Mouse (Mus musculus) cerebral cortex, adult 2 months (tissue): ENCODE measurements around the gene Nadk.

Source experiments
- WGBS: fragments of 180-500 bp; shearing (Covaris S2); methylation state at CpG from one replicate; pipeline ENCODE4 v1.1.7; 2018; 5-methylcytosine and 5-hydroxymethylcytosine counted together

Gene Nadk

DNA sequence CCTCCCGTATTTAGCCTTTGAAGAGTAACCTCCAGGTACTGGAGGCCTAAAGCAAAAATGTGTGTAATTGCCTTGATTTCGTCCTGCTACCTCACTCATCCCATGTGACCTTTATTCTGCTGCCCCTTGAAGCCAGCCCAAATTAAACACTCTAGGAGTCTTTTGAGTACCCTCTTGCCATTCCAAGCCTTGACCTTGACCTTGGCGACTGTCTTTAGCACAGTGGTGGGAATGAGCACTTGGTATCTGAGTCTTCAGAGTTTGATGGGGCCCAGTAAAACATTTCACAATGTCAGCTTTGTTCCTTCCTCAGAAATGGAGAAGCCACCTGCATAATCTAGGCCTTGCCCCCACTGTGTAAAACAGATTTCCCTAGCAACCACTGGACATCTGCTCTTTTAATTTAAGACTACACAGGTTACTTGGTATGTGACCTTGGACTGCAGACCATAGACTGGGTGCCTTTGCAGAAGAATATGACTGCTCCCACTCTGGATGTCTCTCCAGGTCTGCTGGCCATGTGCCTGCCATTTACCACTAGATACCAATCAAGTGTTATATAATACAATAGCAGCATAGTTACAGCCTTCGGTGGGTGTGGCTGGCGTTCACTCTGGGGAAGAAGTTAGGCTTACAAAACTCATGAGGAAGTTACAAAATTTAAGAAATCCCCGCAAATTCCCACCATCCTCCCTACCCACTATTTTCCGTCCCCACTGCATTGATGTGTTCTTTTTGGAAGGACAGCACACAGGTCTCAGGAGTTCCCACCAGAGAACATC lies at the start of gene Nadk:
Gene Nadk, plus strand, starts transcription at position 718 of the 782 bp plus-strand sequence.
- 48% methylated on average over 7 of the region's 7 CpGs for WGBS

- 66% methylated on average over 2 of the region's 2 CpGs for WGBS
Observed at GRCm38 (mm10) chr4:155514810-155515209, 47.4 kb upstream of the Nadk start.

DNA sequence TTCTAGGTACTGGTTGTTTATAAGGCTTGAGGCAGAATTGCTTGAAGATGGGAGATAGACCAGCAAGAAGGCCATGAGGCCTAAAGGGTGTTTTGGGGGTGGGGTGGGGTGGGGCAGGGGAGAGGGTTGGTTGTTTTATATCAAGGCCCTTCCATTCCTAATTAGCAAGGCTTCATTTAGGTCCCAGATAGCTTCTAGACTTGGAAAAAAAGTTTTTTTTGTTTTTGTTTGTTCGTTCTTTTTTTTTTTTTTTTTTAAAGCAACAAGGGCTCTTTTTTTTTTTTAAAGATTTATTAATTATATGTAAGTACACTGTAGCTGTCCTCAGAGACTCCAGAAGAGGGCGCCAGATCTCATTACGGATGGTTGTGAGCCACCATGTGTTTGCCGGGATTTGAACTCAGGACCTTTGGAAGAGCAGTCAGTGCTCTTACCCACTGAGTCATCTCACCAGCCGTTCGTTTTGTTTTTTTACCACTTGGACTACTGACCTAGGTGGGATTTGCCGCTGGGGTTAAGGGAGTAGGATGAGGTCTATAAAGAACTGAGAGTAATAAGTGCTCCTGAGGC lies 44.1 kb upstream of the Nadk start:
- WGBS = 85% methylated on average over 7 of the region's 7 CpGs

GRCm38 (mm10) chr4:155522327-155522726 lies 39.9 kb upstream of the Nadk start:
- 66% methylated on average over 7 of the region's 7 CpGs for WGBS

GRCm38 (mm10) chr4:155525751-155526150 lies 36.4 kb upstream of the Nadk start:
- 77% methylated on average over 5 of the region's 5 CpGs for WGBS

- 64% methylated on average over 3 of the region's 3 CpGs for WGBS
Observed at GRCm38 (mm10) chr4:155529294-155529693, 32.9 kb upstream of the Nadk start.

GRCm38 (mm10) chr4:155549993-155550392 lies 12.2 kb upstream of the Nadk start:
- 54% methylated on average over 7 of the region's 7 CpGs for WGBS

DNA sequence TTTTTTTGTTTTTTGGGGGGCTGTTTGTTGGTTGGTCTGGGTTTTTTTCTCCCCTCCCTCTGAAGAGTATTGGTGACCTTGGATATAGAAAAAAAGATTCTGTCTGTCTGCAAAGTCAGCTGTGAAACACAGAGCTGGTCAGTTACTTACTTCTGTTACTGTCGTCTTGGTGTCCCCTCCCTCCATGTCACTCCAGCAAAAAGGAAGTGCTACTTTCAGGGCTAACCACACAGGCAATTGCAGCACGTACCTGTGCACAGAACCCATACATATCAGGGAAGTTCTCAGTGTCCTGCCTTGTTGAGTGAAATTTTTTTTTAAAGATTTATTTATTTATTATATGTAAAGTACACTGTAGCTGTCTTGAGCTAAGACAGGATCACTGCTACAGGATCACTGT lies 11.7 kb upstream of the Nadk start:
- 59% methylated on average over 2 of the region's 2 CpGs for WGBS

DNA sequence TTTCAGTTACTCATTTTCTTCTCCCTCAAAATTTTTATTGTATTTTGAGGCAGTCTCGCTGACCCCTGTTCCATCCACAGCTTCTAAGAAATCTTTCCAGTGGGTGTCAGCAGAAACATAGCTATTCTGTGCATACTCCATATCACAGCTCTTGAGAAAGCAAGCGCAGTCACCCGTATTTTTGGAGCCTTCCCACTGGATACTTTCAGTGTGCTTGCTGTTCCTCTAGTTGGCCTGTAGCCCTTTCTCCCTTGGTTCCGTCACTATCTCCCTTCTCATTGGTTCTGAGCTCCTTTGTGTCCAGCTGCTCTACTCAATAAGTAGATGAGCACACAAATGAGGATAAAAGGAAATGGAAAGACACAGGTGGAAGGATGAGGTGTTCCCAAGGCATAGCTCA lies 11.1 kb upstream of the Nadk start:
- WGBS = 46% methylated on average over 4 of the region's 4 CpGs

DNA sequence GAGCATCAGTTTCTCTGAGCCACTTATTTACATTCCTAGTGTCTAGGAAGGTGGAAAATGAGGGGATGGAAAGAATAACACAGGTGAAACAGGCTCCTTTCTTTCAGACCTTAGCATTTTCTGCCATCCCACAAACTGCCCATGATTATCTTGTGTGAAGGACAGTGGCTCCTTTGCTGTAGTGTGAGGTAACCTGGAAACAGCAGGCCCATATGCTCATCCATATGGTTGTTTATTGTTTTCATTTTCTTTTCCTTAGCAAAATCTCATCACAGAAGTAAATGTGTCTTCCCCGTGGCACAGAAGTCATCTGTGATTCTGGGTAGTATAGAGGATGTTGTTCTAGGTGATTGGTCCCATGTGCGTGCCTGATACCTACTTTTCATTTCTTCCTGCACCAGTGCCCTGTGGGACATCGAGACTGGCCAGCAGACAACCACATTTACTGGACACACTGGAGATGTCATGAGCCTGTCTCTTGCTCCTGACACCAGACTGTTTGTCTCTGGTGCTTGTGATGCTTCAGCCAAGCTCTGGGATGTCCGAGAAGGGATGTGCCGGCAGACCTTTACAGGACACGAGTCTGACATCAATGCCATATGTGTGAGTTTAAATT lies 9.2 kb upstream of the Nadk start:
- WGBS = 81% methylated on average over 6 of the region's 6 CpGs

GRCm38 (mm10) chr4:155554880-155555279 lies 7.3 kb upstream of the Nadk start:
- WGBS = 74% methylated on average over 4 of the region's 4 CpGs

DNA sequence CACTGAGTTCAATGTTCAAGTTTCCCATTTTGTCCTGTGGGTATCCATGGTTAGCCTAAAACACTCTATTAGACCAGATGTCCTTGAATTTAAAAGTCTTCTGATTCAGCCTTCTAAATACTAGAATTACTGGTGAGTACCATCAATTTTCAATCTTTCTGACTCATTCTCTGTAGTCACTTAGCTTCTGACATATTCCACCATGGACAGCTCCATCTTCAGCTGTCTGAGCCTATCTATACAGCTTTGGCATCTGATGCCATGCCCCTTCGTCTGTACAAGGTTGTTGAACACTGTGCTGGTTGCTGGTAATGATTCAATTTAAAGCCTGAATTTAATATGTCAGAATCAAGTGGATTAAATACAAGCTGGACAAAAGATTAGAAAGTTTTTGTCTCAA lies 6.7 kb upstream of the Nadk start:
- 50% methylated on average over 1 of the region's 1 CpGs for WGBS

- WGBS = 69% methylated on average over 6 of the region's 6 CpGs
Observed at GRCm38 (mm10) chr4:155559454-155559853, 2.7 kb upstream of the Nadk start.

DNA sequence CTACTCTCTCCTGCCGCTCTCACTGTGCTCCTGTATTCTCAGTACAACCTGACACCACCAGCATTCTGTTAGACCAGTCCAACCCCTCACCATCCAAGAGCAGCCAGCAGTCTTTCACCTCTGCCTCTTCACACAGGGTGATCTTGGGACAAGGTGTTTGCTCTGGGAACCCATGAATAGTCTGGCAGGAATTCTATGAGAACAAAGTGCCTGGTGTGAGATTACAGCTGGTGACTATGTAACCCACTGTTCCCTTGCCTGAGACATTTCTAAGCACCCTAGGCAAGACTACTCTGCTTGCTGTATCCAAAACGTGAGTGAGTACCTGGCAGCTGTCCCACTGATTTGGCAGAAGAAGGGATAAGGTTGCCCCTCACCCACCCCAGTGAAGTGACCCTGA lies 1.2 kb upstream of the Nadk start:
- WGBS = 40% methylated on average over 2 of the region's 2 CpGs

GRCm38 (mm10) chr4:155562725-155563399 lies 684 bp downstream of the Nadk start:
- 1% methylated on average over 19 of the region's 19 CpGs for WGBS

DNA sequence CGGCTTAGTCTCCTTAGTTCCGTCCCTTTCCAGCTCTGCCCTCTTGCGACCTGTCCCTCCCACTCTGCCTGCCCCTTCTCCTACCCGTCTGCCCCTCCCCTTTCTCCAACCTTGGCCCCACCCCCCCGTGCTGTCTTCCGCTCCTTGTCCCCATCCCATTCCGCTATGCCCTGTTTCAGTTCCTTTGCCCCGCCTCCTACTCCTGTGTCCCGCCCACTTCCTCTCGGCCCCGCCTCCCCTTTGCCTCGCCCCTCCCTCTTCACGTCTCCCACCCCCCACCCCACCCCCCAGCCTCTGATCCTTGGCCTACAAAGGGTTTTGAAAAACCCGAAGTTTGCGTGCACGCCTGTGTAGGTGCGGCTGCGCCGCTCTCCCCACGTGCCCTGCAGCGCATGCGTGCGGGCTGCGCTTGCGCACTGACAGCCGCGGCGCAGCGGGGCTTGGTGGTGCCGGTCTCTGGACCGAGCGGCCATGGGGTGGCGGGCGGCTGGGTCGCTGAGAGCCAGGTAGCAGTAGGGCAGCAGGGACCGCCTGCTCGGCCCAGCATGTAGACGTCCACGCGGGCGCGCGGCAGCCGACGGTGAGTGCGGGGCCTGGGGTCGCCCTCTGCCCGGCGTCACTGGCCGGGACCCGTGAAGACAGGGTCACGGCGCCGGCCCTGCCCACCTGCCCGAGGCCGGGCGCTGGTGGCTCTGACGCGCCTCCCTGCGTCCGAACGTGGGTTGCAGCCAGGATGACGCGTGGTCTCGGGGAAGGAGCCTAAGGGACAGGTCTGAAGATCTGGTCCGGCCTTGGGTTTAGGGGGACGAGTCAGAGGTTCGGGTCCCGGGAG lies 1.4 kb downstream of the Nadk start:
- 1% methylated on average over 68 of the region's 69 CpGs for WGBS

DNA sequence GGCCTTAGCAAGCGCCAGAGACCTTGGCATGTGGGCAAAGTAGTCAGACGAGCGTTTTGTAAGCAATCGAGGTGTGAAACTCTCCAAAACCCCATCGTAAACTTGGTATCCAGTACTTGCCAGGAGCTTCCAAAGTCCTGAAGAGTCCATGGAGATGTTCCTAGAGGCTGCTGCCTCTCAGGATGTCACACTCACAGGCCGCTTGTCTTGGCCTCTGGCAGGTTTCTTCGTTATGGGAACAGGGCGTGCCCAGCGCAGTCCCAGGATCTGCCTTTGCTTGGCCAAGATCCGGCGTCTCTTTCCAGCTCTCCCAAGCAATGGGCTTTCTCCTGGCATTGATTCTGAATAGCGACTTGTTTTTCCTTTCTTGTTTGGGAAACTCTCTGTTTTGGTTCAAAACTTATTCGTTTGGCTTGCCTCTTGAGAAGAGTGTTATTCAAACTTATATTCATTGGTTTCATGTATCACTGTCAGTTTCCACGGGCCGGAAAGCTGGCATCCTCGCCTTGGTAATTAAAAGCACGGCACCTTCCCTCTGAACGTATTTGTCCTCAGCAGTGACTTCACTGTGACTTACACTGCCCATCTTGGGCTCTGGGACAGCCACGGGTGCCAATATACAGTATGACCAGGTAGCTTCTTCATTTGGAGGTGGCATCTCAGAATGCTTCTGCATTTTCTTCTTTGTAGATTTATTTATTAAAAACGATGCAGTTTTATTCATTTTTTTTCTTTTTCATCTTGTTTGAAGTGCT lies 2.3 kb downstream of the Nadk start:
- WGBS = 7% methylated on average over 20 of the region's 20 CpGs

GRCm38 (mm10) chr4:155566555-155566954 lies 4.4 kb downstream of the Nadk start:
- WGBS = 76% methylated on average over 8 of the region's 8 CpGs

DNA sequence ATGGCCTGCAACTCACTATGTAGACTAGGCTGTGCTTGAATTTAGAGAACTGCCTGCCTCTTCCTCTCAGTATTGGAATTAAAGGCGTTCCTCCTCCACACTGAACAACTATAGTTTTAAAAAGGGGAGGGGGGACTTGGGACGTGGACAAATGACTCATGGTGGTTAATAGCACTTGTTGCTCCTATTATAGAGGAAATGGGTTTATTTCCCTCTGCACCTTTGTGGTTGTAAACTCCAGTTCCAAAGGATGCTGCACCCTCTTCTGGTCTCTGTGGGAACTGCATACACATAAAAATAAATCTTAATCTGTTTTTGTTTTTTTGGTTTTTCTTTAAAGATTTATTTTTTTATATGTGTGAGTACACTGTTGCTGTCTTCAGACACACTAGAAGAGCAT lies 6.0 kb downstream of the Nadk start:
- WGBS = 30% methylated on average over 2 of the region's 2 CpGs

DNA sequence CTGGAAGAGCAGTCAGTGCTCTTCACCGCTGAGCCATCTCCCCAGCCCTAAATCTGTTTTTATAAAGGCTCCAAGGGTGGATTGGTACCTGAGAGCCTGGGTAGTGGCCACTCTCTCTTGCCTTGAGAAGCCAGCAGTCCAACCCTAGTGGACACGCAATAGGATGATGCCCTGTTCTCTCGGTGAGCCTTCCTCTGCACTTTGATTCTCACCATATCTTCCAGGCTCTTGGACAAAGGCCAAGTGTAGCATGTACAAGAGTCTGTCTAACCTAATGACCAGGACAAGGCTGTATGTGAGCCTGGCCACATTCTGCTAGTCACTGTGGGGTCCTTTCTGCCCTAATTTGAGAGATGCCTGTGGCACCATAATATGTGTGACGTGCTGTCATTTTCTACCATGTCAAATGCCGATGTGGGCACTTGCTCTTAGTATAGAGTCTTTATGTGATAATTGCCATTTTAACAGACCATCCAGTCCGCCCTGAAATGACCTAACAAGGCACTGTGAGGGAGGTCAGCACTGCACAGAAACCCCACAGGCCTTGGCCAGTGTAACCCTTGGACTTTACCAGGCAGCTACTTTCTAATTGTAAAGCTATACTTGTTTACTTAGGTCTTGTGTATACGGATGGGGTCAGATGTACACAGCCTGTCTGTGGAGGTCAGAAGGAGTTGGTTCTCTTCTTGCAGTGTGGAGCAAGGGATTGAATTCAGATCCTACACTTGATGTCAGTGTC lies 6.6 kb downstream of the Nadk start:
- WGBS = 92% methylated on average over 7 of the region's 7 CpGs
